Mouse (Mus musculus) MEL-GATA-1-ER (cell line): ENCODE data around the gene Bcdin3d.
"Not testable (repeated sequence)": the region's sequence is repeated elsewhere in the genome, so short reads cannot be mapped to it uniquely, and the experiment has no call there.

Experiments
- DNase-seq: peaks from one replicate; pipeline ENCODE4 v3.0.0-alpha.2; 2012; ENCODE audit warnings: low read depth; ENCODE audit errors: extremely low read depth

The Bcdin3d gene

GRCm38 (mm10) chr15:99473801-99474575 is 542 bp downstream of the Bcdin3d start:
- peak; percentile 79 for DNase-seq

DNA sequence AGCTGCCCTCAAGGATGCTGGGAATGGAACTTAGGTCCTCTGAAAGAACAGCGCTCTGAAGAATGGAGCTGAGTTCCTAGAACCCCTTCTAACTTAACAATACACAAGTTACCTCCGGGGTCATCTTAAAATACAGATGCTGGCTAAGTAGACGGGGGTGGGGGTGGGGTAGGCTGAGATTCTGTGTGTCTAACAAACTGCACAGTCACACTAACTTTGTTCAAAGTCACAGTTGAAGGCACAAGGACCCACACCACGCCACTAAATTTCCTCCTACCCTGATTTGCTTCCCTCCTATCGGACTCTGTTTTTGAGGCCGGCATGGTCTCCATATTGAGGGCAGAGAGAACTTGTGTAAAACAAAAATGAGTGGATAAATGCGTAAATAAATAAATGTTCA is 1.6 kb downstream of the Bcdin3d start:
- no peak for DNase-seq

DNA sequence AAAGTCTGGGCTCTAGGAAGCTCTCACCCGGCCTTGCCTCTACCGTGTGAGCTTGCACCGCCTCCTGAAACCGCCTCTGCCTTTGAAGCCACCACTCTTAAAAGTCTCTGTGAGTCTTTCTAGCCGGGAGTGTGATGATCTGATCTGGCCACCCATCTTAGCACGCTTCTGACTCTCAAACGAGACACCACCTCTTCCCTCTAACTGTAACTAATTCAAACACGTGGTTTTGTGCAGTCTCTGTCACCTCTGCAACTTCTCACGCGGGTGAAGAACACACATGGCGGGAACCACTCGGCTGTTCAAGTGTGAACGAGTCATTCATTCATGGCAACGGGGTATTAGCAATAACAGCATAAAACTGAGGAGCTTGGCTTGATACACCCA is 2.9 kb downstream of the Bcdin3d start:
- DNase-seq, result no peak

- peak; percentile 35 for DNase-seq
These were observed 3.4 kb downstream of the Bcdin3d start for GRCm38 (mm10) chr15:99470971-99471676.

DNA sequence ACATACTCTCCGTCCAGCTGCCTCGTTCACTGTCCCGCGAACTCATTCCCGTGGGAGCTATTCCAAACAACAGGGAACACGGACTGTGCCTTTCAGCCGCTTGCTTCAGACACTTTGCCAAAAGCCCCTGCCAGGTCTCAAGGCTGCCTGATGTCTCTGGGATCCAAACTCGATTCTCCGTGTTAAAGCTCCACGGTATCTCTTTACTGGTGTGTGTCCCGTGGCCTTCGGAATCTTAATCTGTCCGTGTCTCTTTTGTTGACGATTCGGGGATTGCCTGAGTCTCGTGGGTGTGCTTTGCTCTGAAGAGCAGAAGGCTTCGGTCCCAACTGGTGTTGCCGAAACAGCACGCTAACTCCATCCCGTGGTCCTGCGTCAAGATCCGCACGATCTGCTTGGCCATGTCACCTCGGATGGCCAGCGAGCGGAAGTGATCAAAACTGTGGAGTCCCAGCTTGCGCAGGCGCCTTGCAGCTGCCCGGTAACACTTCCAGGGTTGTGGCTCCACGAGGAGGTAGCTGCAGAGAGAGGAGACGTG is 4.2 kb downstream of the Bcdin3d start:
- DNase-seq, result no peak

DNA sequence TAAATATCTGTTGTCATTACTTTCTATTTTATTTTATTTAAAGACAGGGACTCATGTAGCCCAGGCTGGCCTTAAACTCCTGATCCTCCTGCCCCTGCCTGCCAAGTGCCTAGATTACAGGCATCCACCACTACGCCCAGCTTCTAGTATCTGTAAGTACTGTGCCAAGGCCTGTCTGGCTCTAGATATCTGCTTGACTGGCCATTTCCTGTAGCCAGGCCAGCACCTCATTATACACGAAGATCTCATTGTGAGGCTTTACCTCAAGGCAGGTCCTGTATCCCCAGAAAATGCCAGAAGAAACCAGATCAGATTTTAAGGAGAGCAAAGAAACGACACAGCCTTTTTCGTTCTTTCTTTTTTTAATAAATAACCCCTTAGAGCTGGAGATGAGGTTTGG is 4.8 kb downstream of the Bcdin3d start:
- no peak for DNase-seq

DNA sequence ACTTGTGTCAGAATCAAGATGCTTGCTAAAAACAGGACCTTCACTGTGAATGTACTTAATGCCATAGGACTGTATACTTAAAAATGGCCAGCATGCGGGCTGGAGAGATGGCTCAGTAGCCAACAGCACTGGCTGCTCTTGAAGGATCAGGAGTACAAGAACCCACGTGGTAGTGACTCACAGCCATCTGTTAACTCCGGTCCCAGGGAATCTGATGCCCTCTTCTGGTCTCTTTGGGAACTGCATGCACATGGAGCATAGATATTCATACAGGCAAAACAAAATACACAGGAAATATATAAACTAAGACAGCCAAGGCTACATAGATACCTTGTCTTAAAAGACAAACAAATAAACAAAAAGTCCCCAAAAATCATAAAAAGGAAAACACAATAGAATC is 5.5 kb downstream of the Bcdin3d start:
- peak; percentile 87 for DNase-seq

DNA sequence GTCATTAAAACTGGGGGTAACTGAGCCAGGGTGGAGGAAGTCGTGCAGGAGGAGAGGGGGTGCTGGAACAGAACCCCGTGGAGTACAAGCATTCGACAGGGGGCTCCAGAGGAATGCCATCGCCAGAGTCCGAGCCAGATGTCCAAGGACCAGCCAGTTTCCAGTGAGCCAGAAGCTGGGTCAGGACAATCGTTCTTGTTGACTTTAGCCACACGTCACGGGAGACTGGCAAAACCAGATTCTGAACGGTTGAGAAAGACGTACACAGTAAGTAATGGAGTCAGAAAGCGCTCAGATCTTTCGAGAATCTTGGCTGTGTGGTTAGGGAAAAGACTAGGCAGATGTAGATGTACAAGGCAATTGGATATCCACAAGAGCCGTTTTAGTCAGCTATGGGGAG is 11.3 kb downstream of the Bcdin3d start:
- DNase-seq, result no peak

- peak; percentile 88 for DNase-seq
These were observed 16.7 kb downstream of the Bcdin3d start, which contains the start of gene Nckap5l for GRCm38 (mm10) chr15:99457606-99458401. Gene Nckap5l, minus strand, starts transcription at chr15:99457748.

DNA sequence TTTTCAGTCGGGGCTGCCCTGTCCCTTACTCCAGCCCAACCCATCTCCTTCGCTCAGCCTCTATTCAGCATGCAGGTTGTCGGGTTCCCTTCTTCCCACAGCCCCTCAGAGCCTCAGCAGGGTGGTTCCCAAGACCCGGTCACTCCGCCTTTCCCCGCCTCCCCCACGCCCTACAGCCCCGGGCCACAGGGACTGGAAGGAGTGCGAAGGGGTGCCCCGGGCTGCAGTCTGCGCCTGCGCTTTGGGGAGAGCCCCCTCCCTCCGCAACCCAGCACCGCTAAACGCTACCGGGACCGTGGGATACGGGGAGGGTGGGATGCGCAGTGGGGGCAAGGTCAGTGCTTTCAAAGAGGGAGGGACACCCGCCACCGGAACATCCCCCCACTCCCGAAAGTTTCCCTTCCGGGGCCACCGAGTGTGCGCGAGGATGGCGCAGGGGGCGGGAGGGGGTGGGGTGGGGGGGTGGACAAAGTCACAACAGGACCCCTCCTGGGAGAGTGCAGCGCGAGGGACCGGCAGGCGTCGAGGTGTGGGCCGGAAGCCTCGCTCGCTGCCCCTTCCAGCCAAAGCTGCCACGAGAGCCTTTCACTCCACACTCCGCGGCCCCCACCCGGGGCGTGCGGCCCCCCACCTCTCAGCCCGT is 17.4 kb downstream of the Bcdin3d start:
- DNase-seq, result peak; percentile 43

DNA sequence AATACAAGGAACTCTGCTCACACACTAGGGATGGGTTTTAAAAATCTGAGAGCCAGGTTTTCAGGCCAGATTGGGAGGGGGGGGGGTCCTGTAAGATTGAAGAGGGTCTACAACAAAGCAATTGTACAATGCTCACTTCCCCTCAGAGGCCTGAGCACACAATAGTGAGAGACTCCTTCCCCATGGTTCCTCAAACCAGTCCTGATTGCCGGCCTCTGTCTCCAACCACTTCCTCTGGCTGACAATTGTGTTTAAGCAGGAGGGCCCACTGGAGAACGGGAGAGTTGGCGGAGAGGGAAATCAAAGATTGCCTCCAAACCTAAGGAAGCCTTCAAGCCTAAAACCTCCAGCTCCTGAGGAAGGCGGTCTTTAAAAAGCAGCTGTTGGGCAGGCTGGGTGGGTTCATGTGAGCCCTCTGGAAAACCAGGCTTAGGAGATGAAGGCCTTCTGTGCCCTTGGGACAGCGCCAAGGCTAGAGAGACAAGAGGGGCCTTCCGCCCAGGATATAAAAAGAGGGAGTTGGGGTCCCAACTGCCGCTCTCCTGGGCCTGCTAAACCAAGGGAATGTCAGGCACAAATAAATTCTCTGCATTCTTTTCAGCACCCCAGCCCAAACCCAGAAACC is 18.1 kb downstream of the Bcdin3d start:
- peak; percentile 52 for DNase-seq

GRCm38 (mm10) chr15:99455415-99455814 is 19.1 kb downstream of the Bcdin3d start:
- DNase-seq, result no peak

DNA sequence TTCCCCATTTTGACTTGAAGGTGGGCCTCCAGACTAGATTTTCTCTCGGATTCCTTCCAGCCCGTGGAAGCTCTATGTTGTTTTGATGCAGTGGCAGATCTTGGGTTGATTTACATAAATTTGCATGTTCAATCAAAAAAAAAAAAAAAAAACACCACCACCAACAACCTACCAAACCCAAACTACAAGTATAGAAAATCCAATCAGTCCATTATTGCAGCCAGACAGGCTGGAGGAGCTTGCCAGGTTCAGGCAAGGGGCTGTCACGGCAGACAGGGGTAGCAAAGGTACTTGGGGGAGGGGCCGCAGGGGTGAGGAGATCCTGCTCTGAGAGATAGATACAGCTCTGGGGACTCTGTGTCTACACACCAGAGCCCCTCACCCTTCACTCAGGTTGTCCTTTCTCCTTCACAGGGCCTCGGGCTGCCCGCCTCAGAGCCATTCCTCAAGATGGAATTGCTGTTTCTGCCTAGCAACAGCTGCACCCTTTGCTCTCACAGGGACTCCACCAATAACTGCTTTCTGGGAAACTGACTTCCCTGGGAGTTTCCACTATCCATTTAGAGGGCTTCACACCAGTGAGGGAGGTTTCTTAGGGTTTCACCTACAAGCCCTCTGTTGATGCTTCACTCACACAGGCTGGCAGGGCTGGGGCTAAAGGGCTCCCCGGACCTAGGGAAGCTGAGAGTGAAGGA is 19.8 kb downstream of the Bcdin3d start:
- DNase-seq, result no peak

DNA sequence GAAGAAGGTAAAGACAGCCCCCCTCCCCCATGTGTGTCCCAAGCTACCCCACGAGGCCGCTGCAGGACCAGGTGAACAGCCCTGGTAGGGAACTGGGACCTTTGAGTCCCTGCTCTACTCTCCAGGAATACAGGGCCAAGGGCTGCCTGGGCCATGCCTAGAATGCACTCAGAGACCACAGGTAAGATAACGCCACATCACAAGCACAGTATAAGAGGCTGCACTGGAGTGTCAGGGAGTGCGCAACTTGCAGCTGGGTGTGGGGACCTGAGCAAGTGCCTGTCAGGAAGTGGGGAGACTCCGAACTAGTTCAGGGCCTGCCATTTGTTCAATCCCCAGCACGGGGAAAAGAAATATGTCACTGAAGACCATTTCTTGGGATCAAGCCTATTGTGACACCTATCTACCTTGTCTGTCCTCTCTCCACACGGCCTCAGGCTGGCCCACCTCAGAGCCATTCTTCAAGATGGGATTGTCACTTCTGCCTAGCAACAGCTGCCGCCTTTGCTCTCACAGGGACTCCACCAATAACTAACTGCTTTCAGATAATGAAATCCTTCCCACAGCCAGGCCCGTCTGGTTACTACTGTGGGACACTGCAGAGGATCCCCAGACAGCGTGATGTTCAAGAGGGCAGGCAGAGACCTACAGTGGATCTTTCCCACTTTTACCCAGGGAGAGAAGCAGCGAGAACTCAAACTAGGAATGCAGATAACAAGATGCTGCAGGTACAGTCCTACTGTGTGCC is 21.2 kb downstream of the Bcdin3d start:
- DNase-seq, result no peak

GRCm38 (mm10) chr15:99449751-99450280 is 24.7 kb downstream of the Bcdin3d start:
- peak; percentile 16 for DNase-seq

GRCm38 (mm10) chr15:99449131-99449750 is 25.3 kb downstream of the Bcdin3d start:
- DNase-seq, result no peak

- DNase-seq, result not testable (repeated sequence)
These were observed 28.4 kb downstream of the Bcdin3d start for GRCm38 (mm10) chr15:99446136-99446535.

DNA sequence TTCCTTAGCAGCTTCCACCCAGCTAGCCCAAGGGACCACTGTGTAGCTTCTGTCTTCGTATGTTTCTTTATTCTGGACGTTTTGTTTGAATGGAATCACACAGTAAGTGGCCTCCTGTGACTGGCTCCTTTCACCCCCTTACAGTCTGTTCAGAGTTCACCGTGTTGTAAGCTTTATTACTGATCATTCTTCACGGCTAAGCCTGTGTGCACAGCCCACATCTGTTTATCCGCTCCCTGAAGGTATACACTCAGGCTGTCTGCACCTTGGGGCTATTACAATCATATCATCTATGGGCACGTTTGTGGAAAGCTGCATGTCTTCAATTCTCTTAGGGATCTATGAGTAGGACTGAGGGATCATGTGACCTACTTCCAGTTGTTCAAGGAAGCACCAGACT is 29.0 kb downstream of the Bcdin3d start:
- DNase-seq, result no peak

DNA sequence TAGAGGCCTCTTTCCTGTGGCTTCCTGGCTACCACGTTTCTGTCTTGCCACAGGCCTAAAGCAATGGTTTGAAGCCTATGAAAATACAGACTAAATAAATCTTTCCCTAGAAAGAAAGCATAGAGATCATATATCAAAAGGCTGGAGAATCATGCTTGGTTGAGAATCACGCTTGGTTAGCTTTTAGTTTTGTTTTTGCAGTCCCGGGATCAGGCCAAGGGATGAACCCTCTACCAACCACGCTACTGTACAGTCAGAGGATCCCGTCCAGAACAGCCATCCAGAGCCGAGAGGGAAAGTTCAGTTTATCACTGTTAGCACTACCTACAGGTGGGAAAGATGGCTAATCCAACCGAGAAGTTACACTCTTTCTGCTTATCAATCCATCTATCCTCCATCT is 32.2 kb downstream of the Bcdin3d start:
- DNase-seq, result no peak
